Mouse (Mus musculus) heart, embryonic 11.5 days (tissue): Measurements from ENCODE around the gene Olfr524. TPM values are rescaled to one million over a fixed set of nuclear protein-coding genes. Genes with fewer than 3 reads are reported as not detected.

Source experiments
- ATAC-seq: fragments of 200-750 bp; cut with Nextera tagmentation; replicated peaks from 2 replicates; pipeline ENCODE4 v1.8.0; 2017; ENCODE audit warnings: moderate library complexity; ENCODE audit not compliant: insufficient number of reproducible peaks, low FRiP score, low TSS enrichment
- H3K27ac ChIP-seq: fragments of 300-500 bp; sonication (generic); 2 replicates; pipeline ENCODE4 v1.5.1; 2014; ENCODE audit warnings: mild to moderate bottlenecking, low read depth, low read length
- H3K27me3 ChIP-seq: fragments of 300-500 bp; sonication (generic); 2 replicates; pipeline ENCODE4 v1.6.1; 2014; ENCODE audit warnings: mild to moderate bottlenecking, low read length, mixed read lengths; ENCODE audit not compliant: control insufficient read depth, insufficient read depth
- H3K36me3 ChIP-seq: fragments of 300-500 bp; sonication (generic); 2 replicates; pipeline ENCODE4 v1.6.1; 2014; ENCODE audit warnings: mild to moderate bottlenecking, low read length, moderate library complexity, mixed read lengths; ENCODE audit not compliant: control insufficient read depth, insufficient read depth
- H3K4me1 ChIP-seq: fragments of 300-500 bp; sonication (generic); 2 replicates; pipeline ENCODE4 v1.6.1; 2014; ENCODE audit warnings: low read length; ENCODE audit not compliant: control insufficient read depth, insufficient read depth
- H3K4me2 ChIP-seq: fragments of 300-500 bp; sonication (generic); 2 replicates; pipeline ENCODE4 v1.6.1; 2014; ENCODE audit warnings: mild to moderate bottlenecking, moderate library complexity
- H3K4me3 ChIP-seq: fragments of 300-500 bp; sonication (generic); 2 replicates; pipeline ENCODE4 v1.5.1; 2014; ENCODE audit warnings: low read depth, low read length
- H3K9ac ChIP-seq: fragments of 300-500 bp; sonication (generic); 2 replicates; pipeline ENCODE4 v1.6.1; 2014; ENCODE audit warnings: mild to moderate bottlenecking, low read depth, low read length, moderate library complexity
- H3K9me3 ChIP-seq: fragments of 300-500 bp; sonication (generic); replicated peaks from 2 replicates; pipeline ENCODE4 v1.6.1; 2016; ENCODE audit warnings: low read length; ENCODE audit not compliant: control insufficient read depth
- WGBS: fragments of 180-500 bp; shearing (Covaris S2); extraction: QIAGEN DNeasy Blood & Tissue Kit; methylation state at CpG from one replicate; pipeline ENCODE4 v1.1.7; 2014; ENCODE audit not compliant: insufficient replicate concordance; 5-methylcytosine and 5-hydroxymethylcytosine counted together
- polyA plus RNA-seq: library from polyadenylated mRNA; unstranded; fragments of >200 nt; fragmentation: Nextera tagmentation; extraction: Ambion mirVana; gene quantifications from 2 replicates; pipeline ENCODE4 v1.2.1, GENCODE M21; 2014

The Olfr524 gene
- not detected in 2 replicates for polyA plus RNA-seq

GRCm38 (mm10) chr7:140205864-140206263 is at the start of gene Olfr524:
TSS of gene Olfr524 (minus strand) at chr7:140205964.
- Histone ChIP-seq H3K4me1 (no peaks in the 10 kb centered on the region), H3K4me3 (no peak within 1 kb of the TSS), H3K9ac (no peak within 1 kb of the TSS), H3K36me3 (no peaks in the 10 kb centered on the region), H3K27ac (no peak within 1 kb of the TSS), H3K27me3 (no peaks in the 10 kb centered on the region), H3K4me2 (no peak within 1 kb of the TSS), H3K9me3 (no peaks in the 10 kb centered on the region)
- no peak for ATAC-seq

GRCm38 (mm10) chr7:140253780-140254299 is 48.1 kb upstream of the Olfr524 start:
- Histone ChIP-seq H3K4me1 (no peaks in the 10 kb centered on the region), H3K4me2 (no peak overlapping the region), H3K9me3 (no peaks in the 10 kb centered on the region), H3K27me3 (no peaks in the 10 kb centered on the region), H3K36me3 (no peaks in the 10 kb centered on the region), H3K9ac (no peak overlapping the region), H3K4me3 (no peak overlapping the region), H3K27ac (no peak overlapping the region)
- WGBS: 80% methylated on average over 7 of the region's 7 CpGs
- ATAC-seq: no peak

DNA sequence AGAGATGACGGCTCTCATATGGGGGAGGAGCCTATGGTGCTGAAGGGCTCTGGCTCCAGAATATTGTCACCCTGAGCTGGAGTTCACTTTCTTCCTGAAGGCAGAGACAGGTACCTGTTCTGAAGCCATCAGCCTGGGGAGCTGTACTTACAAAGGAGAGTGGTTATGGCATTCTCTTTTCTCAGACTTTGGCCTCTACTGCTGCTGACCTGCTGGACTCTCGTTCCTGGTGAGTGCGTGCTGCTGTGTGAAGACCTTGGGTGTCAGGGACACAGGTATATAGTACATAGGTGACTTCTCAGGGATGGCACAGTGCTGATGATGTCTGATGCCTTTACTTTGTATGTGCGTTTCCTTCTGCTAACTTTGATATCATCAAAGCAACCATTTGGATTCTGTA is 41.5 kb upstream of the Olfr524 start, which contains the start of gene 5830411N06Rik:
Gene 5830411N06Rik (plus strand): TSS at position 69 of the 400 bp plus-strand sequence.
- ATAC-seq: no peak
- H3K27me3 ChIP-seq: no peaks in the 10 kb centered on the region
- WGBS: 68% methylated on average over 4 of the region's 4 CpGs

GRCm38 (mm10) chr7:140233696-140234095 is 27.9 kb upstream of the Olfr524 start:
- WGBS: 83% methylated on average over 3 of the region's 3 CpGs
- H3K27me3 ChIP-seq: no peaks in the 10 kb centered on the region
- no peak overlapping the region for H3K4me3 ChIP-seq
- H3K4me2 ChIP-seq: no peak overlapping the region
- H3K27ac ChIP-seq: no peak overlapping the region
- H3K4me1 ChIP-seq: no peaks in the 10 kb centered on the region
- H3K9ac ChIP-seq: no peak overlapping the region
- 0 out of 2 replicates have a peak, but pooled peaks cover 2% of the 10 kb centered on the region for H3K9me3 ChIP-seq
- ATAC-seq: no peak
- H3K36me3 ChIP-seq: no peaks in the 10 kb centered on the region

More for the DNA sequence above, 41.5 kb upstream of the Olfr524 start, which contains the start of gene 5830411N06Rik:
- H3K4me3 ChIP-seq: no peak within 1 kb of the TSS
- no peak within 1 kb of the TSS for H3K4me2 ChIP-seq
- H3K36me3 ChIP-seq: no peaks in the 10 kb centered on the region
- no peak within 1 kb of the TSS for H3K27ac ChIP-seq
- H3K4me1 ChIP-seq: no peaks in the 10 kb centered on the region
- no peaks in the 10 kb centered on the region for H3K9me3 ChIP-seq
- no peak within 1 kb of the TSS for H3K9ac ChIP-seq

- 82% methylated on average over 2 of the region's 2 CpGs for WGBS
- Histone ChIP-seq H3K4me2 (no peak overlapping the region), H3K9me3 (0 out of 2 replicates have a peak, but pooled peaks cover 2% of the 10 kb centered on the region), H3K36me3 (no peaks in the 10 kb centered on the region), H3K9ac (no peak overlapping the region), H3K27ac (no peak overlapping the region), H3K27me3 (no peaks in the 10 kb centered on the region), H3K4me1 (no peaks in the 10 kb centered on the region), H3K4me3 (no peak overlapping the region)
- no peak for ATAC-seq
Measured at GRCm38 (mm10) chr7:140231026-140231425, 25.3 kb upstream of the Olfr524 start.

DNA sequence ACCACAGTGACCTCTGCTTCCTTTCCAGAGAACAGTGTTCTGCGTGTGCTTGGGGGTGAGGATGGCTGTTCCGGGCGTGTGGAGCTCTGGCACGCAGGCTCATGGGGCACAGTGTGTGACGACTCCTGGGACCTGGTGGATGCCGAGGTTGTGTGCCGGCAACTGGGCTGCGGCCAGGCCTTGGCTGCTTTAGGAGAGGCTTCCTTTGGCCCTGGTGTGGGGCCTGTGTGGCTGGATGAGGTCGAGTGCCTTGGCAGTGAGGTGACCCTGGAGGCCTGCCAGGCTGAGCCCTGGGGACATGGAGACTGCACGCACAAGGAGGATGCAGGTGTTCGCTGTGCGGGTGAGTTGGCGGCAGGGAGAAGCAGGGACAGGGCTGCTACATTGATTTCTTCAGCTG is 22.7 kb upstream of the Olfr524 start:
- Histone ChIP-seq H3K27ac (no peak overlapping the region), H3K9ac (no peak overlapping the region), H3K4me2 (no peak overlapping the region), H3K4me1 (no peaks in the 10 kb centered on the region), H3K36me3 (no peaks in the 10 kb centered on the region), H3K27me3 (no peaks in the 10 kb centered on the region), H3K9me3 (no peaks in the 10 kb centered on the region), H3K4me3 (no peak overlapping the region)
- WGBS: 73% methylated on average over 13 of the region's 13 CpGs
- no peak for ATAC-seq

DNA sequence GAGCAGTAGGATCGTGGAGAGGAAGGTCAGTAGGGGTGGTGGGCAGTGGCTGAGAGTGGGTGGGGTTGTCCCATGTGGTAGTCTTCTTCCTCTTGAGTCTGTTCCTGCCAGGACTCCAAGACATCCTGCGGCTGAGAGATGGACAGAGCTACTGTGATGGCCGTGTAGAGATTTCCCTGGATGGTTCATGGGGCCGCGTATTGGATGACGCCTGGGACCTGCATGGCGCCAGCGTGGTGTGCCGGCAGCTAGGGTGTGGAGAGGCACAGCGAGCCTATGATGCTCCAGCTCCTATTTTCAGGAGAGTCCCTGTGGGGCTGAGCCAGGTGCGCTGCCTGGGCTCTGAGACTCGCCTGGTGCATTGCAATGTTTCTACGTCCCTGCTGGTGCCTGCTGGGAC is 18.4 kb upstream of the Olfr524 start:
- Histone ChIP-seq H3K4me2 (no peak overlapping the region), H3K27ac (no peak overlapping the region), H3K4me3 (no peak overlapping the region), H3K4me1 (no peaks in the 10 kb centered on the region), H3K9me3 (no peaks in the 10 kb centered on the region), H3K9ac (no peak overlapping the region), H3K36me3 (no peaks in the 10 kb centered on the region), H3K27me3 (no peaks in the 10 kb centered on the region)
- no peak for ATAC-seq
- 75% methylated on average over 13 of the region's 13 CpGs for WGBS

- Histone ChIP-seq H3K9ac (no peak overlapping the region), H3K27ac (no peak overlapping the region), H3K36me3 (no peaks in the 10 kb centered on the region), H3K4me1 (no peaks in the 10 kb centered on the region), H3K27me3 (no peaks in the 10 kb centered on the region), H3K4me2 (no peak overlapping the region), H3K9me3 (no peaks in the 10 kb centered on the region), H3K4me3 (no peak overlapping the region)
- WGBS: 71% methylated on average over 4 of the region's 4 CpGs
- ATAC-seq: no peak
Measured at GRCm38 (mm10) chr7:140220375-140220774, 14.6 kb upstream of the Olfr524 start.

DNA sequence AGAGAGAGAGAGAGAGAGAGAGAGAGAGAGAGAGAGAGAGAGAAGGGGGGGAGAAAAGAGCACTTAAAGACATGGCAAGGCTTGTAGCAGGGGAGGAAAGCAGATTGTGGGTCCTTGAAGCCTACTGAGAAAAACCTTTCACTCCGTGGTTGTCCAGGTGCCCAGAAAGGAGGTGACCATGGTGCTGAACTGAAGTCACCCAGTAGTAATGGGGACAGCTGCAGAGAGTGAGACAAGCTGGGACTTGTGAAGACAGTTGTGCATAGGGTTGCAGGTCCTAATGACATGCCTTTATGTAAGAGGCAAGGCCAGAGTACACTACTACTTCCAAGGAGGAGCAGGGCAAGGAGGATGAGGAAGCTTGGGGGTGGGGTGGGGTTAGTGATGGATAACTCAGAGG is 13.5 kb upstream of the Olfr524 start:
- no peaks in the 10 kb centered on the region for H3K36me3 ChIP-seq
- H3K27me3 ChIP-seq: no peaks in the 10 kb centered on the region
- 0% methylated on average over 1 of the region's 1 CpGs for WGBS
- no peaks in the 10 kb centered on the region for H3K9me3 ChIP-seq
- no peaks in the 10 kb centered on the region for H3K4me1 ChIP-seq
- no peak for ATAC-seq
- H3K4me3 ChIP-seq: no peak overlapping the region
- H3K4me2 ChIP-seq: no peak overlapping the region
- no peak overlapping the region for H3K27ac ChIP-seq
- no peak overlapping the region for H3K9ac ChIP-seq
